Mouse (Mus musculus) neural tube, embryonic 14.5 days (tissue): ENCODE measurements around the gene Rasgrp4. TPM values are rescaled to one million over a fixed set of nuclear protein-coding genes. Genes with fewer than 3 reads are reported as not detected.
"Not testable (repeated sequence)": the region's sequence is repeated elsewhere in the genome, so short reads cannot be mapped to it uniquely, and the experiment has no call there.

ENCODE experiments used
- ATAC-seq: fragments of 200-750 bp; cut with Nextera tagmentation; 2 replicates; pipeline ENCODE4 v1.8.0; 2017; ENCODE audit warnings: low read depth, mild to moderate bottlenecking, moderate TSS enrichment, moderate library complexity
- H3K27ac ChIP-seq: fragments of 300-500 bp; sonication (generic); 2 replicates; pipeline ENCODE4 v1.5.1; 2014; ENCODE audit warnings: low read depth, mild to moderate bottlenecking, control low read depth, low read length, moderate library complexity, mixed read lengths
- H3K27me3 ChIP-seq: fragments of 300-500 bp; sonication (generic); 2 replicates; pipeline ENCODE4 v1.6.1; 2014; ENCODE audit warnings: low read length; ENCODE audit not compliant: control insufficient read depth, insufficient read depth
- H3K36me3 ChIP-seq: fragments of 300-500 bp; sonication (generic); 2 replicates; pipeline ENCODE4 v1.6.1; 2014; ENCODE audit warnings: low read length, mixed read lengths; ENCODE audit not compliant: control insufficient read depth, insufficient read depth
- H3K4me1 ChIP-seq: fragments of 300-500 bp; sonication (generic); 2 replicates; pipeline ENCODE4 v1.6.1; 2014; ENCODE audit warnings: low read length; ENCODE audit not compliant: control insufficient read depth, insufficient read depth
- H3K4me2 ChIP-seq: fragments of 300-500 bp; sonication (generic); 2 replicates; pipeline ENCODE4 v1.6.1; 2014; ENCODE audit warnings: mild to moderate bottlenecking, low read depth, low read length, control low read depth
- H3K4me3 ChIP-seq: fragments of 300-500 bp; sonication (generic); 2 replicates; pipeline ENCODE4 v1.5.1; 2014; ENCODE audit warnings: low read depth, low read length, control low read depth, mixed read lengths
- H3K9ac ChIP-seq: fragments of 300-500 bp; sonication (generic); replicated peaks from 2 replicates; pipeline ENCODE4 v1.6.1; 2014; ENCODE audit warnings: low read depth, mild to moderate bottlenecking, control low read depth, low read length, mixed read lengths
- H3K9me3 ChIP-seq: fragments of 300-500 bp; sonication (generic); 2 replicates; pipeline ENCODE4 v1.6.1; 2016; ENCODE audit warnings: low read length; ENCODE audit not compliant: control insufficient read depth
- WGBS: fragments of 180-500 bp; shearing (Covaris S2); extraction: QIAGEN DNeasy Blood & Tissue Kit; methylation state at CpG from one replicate; pipeline ENCODE4 v1.1.7; 2014; 5-methylcytosine and 5-hydroxymethylcytosine counted together
- polyA plus RNA-seq: library from polyadenylated mRNA; unstranded; fragments of >200 nt; fragmentation: Nextera tagmentation; extraction: Ambion mirVana; gene quantifications from 2 replicates; pipeline ENCODE4 v1.2.1, GENCODE M21; 2014

Rasgrp4 gene
- polyA plus RNA-seq, 1 experiment from 2014 or later: 0.51 TPM

DNA sequence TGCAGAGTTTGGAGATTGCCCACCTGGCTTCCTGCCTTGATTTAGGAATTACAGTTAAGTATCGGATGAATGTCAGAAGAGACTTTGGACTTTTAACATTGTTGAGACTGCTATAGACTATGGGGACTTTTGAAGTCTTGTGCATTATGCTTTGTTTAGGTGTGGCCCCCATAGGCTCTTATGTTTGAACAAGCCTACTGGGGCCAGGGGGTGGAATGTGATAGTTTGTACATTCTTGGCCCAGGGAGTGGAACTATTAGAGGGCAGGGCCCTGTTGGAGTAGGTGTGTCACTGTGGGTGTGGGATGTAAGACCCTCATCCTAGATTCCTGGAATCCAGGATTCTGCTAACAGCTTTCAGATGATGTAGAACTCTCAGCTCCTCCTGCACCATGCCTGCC, 59.6 kb downstream of the Rasgrp4 start:
- not testable (repeated sequence) for ATAC-seq, H3K36me3 ChIP-seq
- WGBS: 100% methylated on average over 1 of the region's 1 CpGs

DNA sequence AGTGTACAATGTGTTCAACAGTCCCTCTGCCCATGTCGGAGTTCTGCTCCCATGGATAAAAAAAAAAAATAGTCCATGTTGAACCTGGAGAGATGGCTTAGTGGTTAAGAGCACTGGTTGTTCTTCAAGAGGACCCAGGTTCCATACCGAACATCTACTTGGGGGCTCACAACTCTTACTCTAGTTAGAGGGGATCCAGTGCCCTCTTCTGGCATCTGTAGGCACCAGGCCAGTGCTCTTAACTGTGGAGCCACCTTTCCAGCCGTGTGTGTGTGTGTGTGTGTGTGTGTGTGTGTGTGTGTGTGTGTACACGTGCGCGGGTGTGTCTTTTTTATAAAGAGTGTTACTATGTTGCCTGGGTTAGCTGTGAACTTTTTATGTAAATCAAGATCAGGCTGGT, 67.9 kb downstream of the Rasgrp4 start:
- no peak for ATAC-seq
- Histone ChIP-seq H3K9me3 (no peaks in the 10 kb centered on the region), H3K4me3 (no peak overlapping the region), H3K4me2 (no peak overlapping the region), H3K27ac (no peak overlapping the region), H3K36me3 (no peaks in the 10 kb centered on the region), H3K27me3 (no peaks in the 10 kb centered on the region), H3K9ac (no peak overlapping the region), H3K4me1 (no peaks in the 10 kb centered on the region)
- 88% methylated on average over 6 of the region's 6 CpGs for WGBS

More for the DNA sequence above, 59.6 kb downstream of the Rasgrp4 start:
- not testable (repeated sequence) for H3K4me3 ChIP-seq, H3K27me3 ChIP-seq, H3K9ac ChIP-seq, H3K9me3 ChIP-seq, H3K4me2 ChIP-seq, H3K27ac ChIP-seq, H3K4me1 ChIP-seq

Other genes with a start within 250 kb of the Rasgrp4 start
- 109 and 143 TPM in 2 replicates for gene Actn4, start 172.5 kb upstream of the Rasgrp4 start, polyA plus RNA-seq
- gene Eif3k, start 153.0 kb upstream of the Rasgrp4 start, polyA plus RNA-seq: 316 and 346 TPM in 2 replicates
- gene Map4k1, start 152.8 kb upstream of the Rasgrp4 start, polyA plus RNA-seq: 7.3 and 7.8 TPM in 2 replicates
- gene Ryr1, start 9.7 kb upstream of the Rasgrp4 start, polyA plus RNA-seq: 5.9 and 11.6 TPM in 2 replicates
- gene Fam98c, start 21.4 kb downstream of the Rasgrp4 start, polyA plus RNA-seq: 29.5 and 33.6 TPM in 2 replicates
- 0.23 and 0.33 TPM in 2 replicates for gene Ggn, start 35.4 kb downstream of the Rasgrp4 start, polyA plus RNA-seq
- 9.6 and 14.9 TPM in 2 replicates for gene Spred3, start 35.6 kb downstream of the Rasgrp4 start, polyA plus RNA-seq
- 301 and 308 TPM in 2 replicates for gene Psmd8, start 45.9 kb downstream of the Rasgrp4 start, polyA plus RNA-seq
- 2.5 and 3.8 TPM in 2 replicates for gene Catsperg1, start 79.2 kb downstream of the Rasgrp4 start, polyA plus RNA-seq
- gene Kcnk6, start 97.7 kb downstream of the Rasgrp4 start, polyA plus RNA-seq: 0.32 and 0.52 TPM in 2 replicates
- 95.3 and 104 TPM in 2 replicates for gene Yif1b, start 103.5 kb downstream of the Rasgrp4 start, polyA plus RNA-seq
- 0.50 and 0.75 TPM in 2 replicates for gene 2200002D01Rik, start 113.6 kb downstream of the Rasgrp4 start, polyA plus RNA-seq
- 46.9 and 62.4 TPM in 2 replicates for gene Spint2, start 147.1 kb downstream of the Rasgrp4 start, polyA plus RNA-seq
- gene Ppp1r14a, start 154.5 kb downstream of the Rasgrp4 start, polyA plus RNA-seq: 1.8 and 3.6 TPM in 2 replicates
- 190 and 228 TPM in 2 replicates for gene Dpf1, start 169.1 kb downstream of the Rasgrp4 start, polyA plus RNA-seq